Comparison of ENCODE assay signal across 8 mouse cellular contexts in the genomic region with DNA sequence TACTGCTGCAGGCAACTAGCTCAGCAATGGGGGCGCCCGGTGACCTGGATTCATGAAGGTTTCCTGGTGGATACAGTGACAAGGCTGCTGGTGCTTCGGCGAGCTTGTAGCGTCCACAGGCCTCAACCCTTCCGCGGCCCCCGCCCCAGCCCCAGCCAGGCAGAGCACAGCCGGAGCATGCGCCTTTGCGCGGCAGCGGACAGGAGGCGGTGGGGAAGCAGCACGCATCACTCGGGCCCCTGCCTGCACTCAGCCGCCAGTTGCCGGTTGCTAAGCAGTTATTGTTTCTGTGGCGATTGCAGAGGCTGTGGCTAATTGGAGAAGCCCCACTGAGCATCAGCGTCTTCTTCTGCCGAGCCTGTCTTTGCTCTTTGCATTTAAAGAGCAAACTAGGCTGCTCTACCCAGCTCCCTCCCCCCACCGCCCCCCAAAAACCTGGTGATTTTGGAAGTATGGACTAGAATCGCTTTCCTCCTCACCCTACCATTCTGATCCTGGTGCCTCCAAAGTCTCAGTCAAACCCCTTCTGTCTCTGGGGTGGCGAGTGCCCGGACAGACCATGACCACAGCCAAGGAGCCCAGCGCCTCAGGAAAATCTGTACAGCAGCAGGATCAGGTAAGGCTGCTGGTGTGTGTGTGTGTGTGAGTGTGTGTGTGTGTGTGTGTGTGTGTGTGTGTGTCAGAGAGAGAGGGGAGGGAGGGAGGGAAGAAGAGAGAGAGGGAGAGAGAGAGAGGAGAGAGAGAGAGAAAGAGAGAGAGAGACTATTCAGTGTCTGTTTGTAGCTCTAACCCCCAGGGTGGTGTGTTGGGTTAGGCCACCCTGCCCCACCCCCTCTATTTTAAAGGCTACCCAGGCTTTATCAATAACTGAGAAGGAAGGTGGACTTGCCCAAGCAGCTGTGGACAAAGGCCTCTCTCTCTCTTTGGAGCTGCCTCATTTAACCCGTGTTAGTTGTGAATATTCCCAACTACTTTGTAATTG.
DNase-seq lines count a peak whose midpoint lies in the region; ATAC-seq and TF ChIP-seq lines count a peak whose summit lies in the region.

No protein-coding gene starts in this region.

- ATAC-seq in liver, postnatal 0 days, result no peak
- peak; percentile 93 for ATAC-seq in hindbrain, embryonic 15.5 days (ENCODE audit: low FRiP score, low read depth)
- ATAC-seq in limb, embryonic 13.5 days (ENCODE audit: low FRiP score, low read depth), result peak; percentile 87
- no peak for ATAC-seq in lung, postnatal 0 days

- no peaks in the 10 kb centered on the region for H3K9me3 ChIP-seq in liver, postnatal 0 days (ENCODE audit: low read length)
- no peaks in the 10 kb centered on the region for H3K9me3 ChIP-seq in hindbrain, embryonic 15.5 days
- H3K9me3 ChIP-seq in limb, embryonic 13.5 days, result no peaks in the 10 kb centered on the region
- H3K9me3 ChIP-seq in lung, postnatal 0 days (ENCODE audit: low read length), result no peaks in the 10 kb centered on the region

- H3K4me2 ChIP-seq in liver, postnatal 0 days (ENCODE audit: low read depth, low read length), result no peak overlapping the region
- peak overlapping the region; percentile 75 for H3K4me2 ChIP-seq in hindbrain, embryonic 15.5 days
- H3K4me2 ChIP-seq in limb, embryonic 13.5 days (replicated peaks), result peak overlapping the region; percentile 62
- H3K4me2 ChIP-seq in lung, postnatal 0 days (replicated peaks; ENCODE audit: low read depth, low read length), result no peak overlapping the region

- H3K27me3 ChIP-seq in liver, postnatal 0 days (ENCODE audit: insufficient read depth, low read length), result no peaks in the 10 kb centered on the region
- no peaks in the 10 kb centered on the region for H3K27me3 ChIP-seq in hindbrain, embryonic 15.5 days
- H3K27me3 ChIP-seq in limb, embryonic 13.5 days, result no peaks in the 10 kb centered on the region
- H3K27me3 ChIP-seq in lung, postnatal 0 days (replicated peaks; ENCODE audit: insufficient read depth, low read length), result no peaks in the 10 kb centered on the region

- no peaks in the 10 kb centered on the region for H3K4me1 ChIP-seq in liver, postnatal 0 days (ENCODE audit: insufficient read depth)
- peaks cover 47% of the 10 kb centered on the region for H3K4me1 ChIP-seq in hindbrain, embryonic 15.5 days (replicated peaks)
- peaks cover 7% of the 10 kb centered on the region; the same call in 1 of the 2 replicates for H3K4me1 ChIP-seq in limb, embryonic 13.5 days
- H3K4me1 ChIP-seq in lung, postnatal 0 days (ENCODE audit: insufficient read depth, low read depth, low read length), result no peaks in the 10 kb centered on the region

- peak; percentile 16 for DNase-seq in liver
- no peak for DNase-seq in liver, postnatal 0 days
- DNase-seq in embryo, embryonic 11.5 days (ENCODE audit: low read depth, low spot score), result peak; percentile 34
- DNase-seq in right cerebral cortex, postnatal 25 days, result peak; percentile 87
- DNase-seq in lung, postnatal 0 days (ENCODE audit: low spot score), result no peak
- DNase-seq in adipocyte (ENCODE audit: low spot score), result no peak

- H3K27ac ChIP-seq in liver, postnatal 0 days (ENCODE audit: low read depth), result no peak overlapping the region
- H3K27ac ChIP-seq in hindbrain, embryonic 15.5 days (replicated peaks), result peak overlapping the region; percentile 84
- no peak overlapping the region for H3K27ac ChIP-seq in limb, embryonic 13.5 days
- H3K27ac ChIP-seq in lung, postnatal 0 days (ENCODE audit: low read length), result no peak overlapping the region

- H3K36me3 ChIP-seq in liver, postnatal 0 days (replicated peaks; ENCODE audit: insufficient read depth, low read length), result no peaks in the 10 kb centered on the region
- H3K36me3 ChIP-seq in hindbrain, embryonic 15.5 days, result no peaks in the 10 kb centered on the region
- no peaks in the 10 kb centered on the region for H3K36me3 ChIP-seq in limb, embryonic 13.5 days
- H3K36me3 ChIP-seq in lung, postnatal 0 days (ENCODE audit: insufficient read depth, low read length), result no peaks in the 10 kb centered on the region

- no peak for TF ChIP-seq CTCF in liver, postnatal 0 days (IDR thresholded peaks at IDR 0.05; ENCODE audit: low read depth)
- no peak for TF ChIP-seq CTCF in lung, postnatal 0 days (IDR thresholded peaks at IDR 0.05)

- WGBS in liver, postnatal 0 days (ENCODE audit: insufficient replicate concordance), result 15% methylated on average over 27 of the region's 27 CpGs
- WGBS in hindbrain, embryonic 15.5 days, result 2% methylated on average over 27 of the region's 27 CpGs
- WGBS in limb, embryonic 13.5 days, result 9% methylated on average over 27 of the region's 27 CpGs
- WGBS in lung, postnatal 0 days, result 10% methylated on average over 27 of the region's 27 CpGs

- no peak overlapping the region for H3K4me3 ChIP-seq in liver, postnatal 0 days (ENCODE audit: low read depth, low read length)
- peak overlapping the region; percentile 50 for H3K4me3 ChIP-seq in hindbrain, embryonic 15.5 days
- H3K4me3 ChIP-seq in limb, embryonic 13.5 days, result peak overlapping the region; percentile 36
- H3K4me3 ChIP-seq in lung, postnatal 0 days (ENCODE audit: low read depth, low read length), result no peak overlapping the region

- no peak for TF ChIP-seq EP300 in liver, postnatal 0 days (IDR thresholded peaks at IDR 0.05; ENCODE audit: low read depth)
- no peak for TF ChIP-seq EP300 in lung, postnatal 0 days (IDR thresholded peaks at IDR 0.05)

- H3K9ac ChIP-seq in liver, postnatal 0 days (replicated peaks), result no peak overlapping the region
- peak overlapping the region; percentile 57 for H3K9ac ChIP-seq in hindbrain, embryonic 15.5 days
- H3K9ac ChIP-seq in limb, embryonic 13.5 days, result peak overlapping the region; percentile 58
- H3K9ac ChIP-seq in lung, postnatal 0 days (replicated peaks; ENCODE audit: low read depth), result no peak overlapping the region

Comparison
In these comparisons a context has a peak if more than half of its experiments do, and no peak if none do; other contexts are left out.
1. DNase-seq: peak in liver (single experiment), embryo, embryonic 11.5 days (single experiment) and right cerebral cortex, postnatal 25 days (single experiment); none in liver, postnatal 0 days (single experiment), lung, postnatal 0 days (single experiment) and adipocyte (single experiment).
2. ATAC-seq: peak in hindbrain, embryonic 15.5 days (single experiment) and limb, embryonic 13.5 days (single experiment); none in liver, postnatal 0 days (single experiment) and lung, postnatal 0 days (single experiment).
3. H3K4me2 ChIP-seq: peak in hindbrain, embryonic 15.5 days (single experiment) and limb, embryonic 13.5 days (single experiment); none in liver, postnatal 0 days (single experiment) and lung, postnatal 0 days (single experiment).
4. H3K4me3 ChIP-seq: peak in hindbrain, embryonic 15.5 days (single experiment) and limb, embryonic 13.5 days (single experiment); none in liver, postnatal 0 days (single experiment) and lung, postnatal 0 days (single experiment).
5. H3K9ac ChIP-seq: peak in hindbrain, embryonic 15.5 days (single experiment) and limb, embryonic 13.5 days (single experiment); none in liver, postnatal 0 days (single experiment) and lung, postnatal 0 days (single experiment).